ENCODE assay signal across 21 mouse cellular contexts in genomic region chr3:67280247-67280646, GRCm38 (mm10).
DNase-seq lines count a peak whose midpoint lies in the region; ATAC-seq and TF ChIP-seq lines count a peak whose summit lies in the region.
"Had no signal": no experiment of that assay in that cellular context is flagged by ENCODE, and none has a peak within 500 bp of the region (broad histone marks: within the 10 kb centered on the region; RNA-seq: fewer than 3 reads in every experiment).

No protein-coding gene starts in this region.

- H3K4me3 ChIP-seq in MEL (ENCODE audit: control insufficient read depth in 1 of 2, insufficient read depth in 1 of 2, low read depth in 2 of 2, low read length in 2 of 2): peak overlapping the region in 1 of 2 experiments; percentile 8; a peak in 1 of 4 replicates
- no peak overlapping the region for H3K4me3 ChIP-seq in liver, embryonic 14.5 days (ENCODE audit: insufficient read depth in 1 of 2, low read depth in 2 of 2, low read length in 2 of 2)
- no peak overlapping the region for H3K4me3 ChIP-seq in midbrain, embryonic 10.5 days
- H3K4me3 ChIP-seq: embryonic facial prominence, embryonic 13.5 days; forebrain, embryonic 12.5 days; heart, embryonic 10.5 days; hindbrain, embryonic 12.5 days had no signal

- H3K27me3 ChIP-seq in MEL (ENCODE audit: control insufficient read depth in 1 of 2, insufficient read depth in 2 of 2, low read length in 2 of 2): no peaks in the 10 kb centered on the region
- H3K27me3 ChIP-seq in liver, embryonic 14.5 days (ENCODE audit: control insufficient read depth, insufficient read depth, low read length): no peaks in the 10 kb centered on the region
- H3K27me3 ChIP-seq in midbrain, embryonic 10.5 days (ENCODE audit: low read depth, poor library complexity, severe bottlenecking): no peaks in the 10 kb centered on the region
- H3K27me3 ChIP-seq: embryonic facial prominence, embryonic 13.5 days; forebrain, embryonic 12.5 days; hindbrain, embryonic 12.5 days had no signal

- TF ChIP-seq RAD21 in MEL (IDR thresholded peaks at IDR 0.05; ENCODE audit: low read depth, low read length): no peak

- no peak overlapping the region for H3K9ac ChIP-seq in MEL (ENCODE audit: control insufficient read depth, low read depth, low read length, poor library complexity, severe bottlenecking)
- no peak overlapping the region for H3K9ac ChIP-seq in liver, embryonic 14.5 days (replicated peaks)
- H3K9ac ChIP-seq: embryonic facial prominence, embryonic 13.5 days; forebrain, embryonic 12.5 days; hindbrain, embryonic 12.5 days had no signal

- no peaks in the 10 kb centered on the region for H3K9me3 ChIP-seq in MEL (replicated peaks; ENCODE audit: insufficient read depth, low read length)
- no peaks in the 10 kb centered on the region for H3K9me3 ChIP-seq in liver, embryonic 14.5 days (ENCODE audit: control insufficient read depth, low read length)
- no peaks in the 10 kb centered on the region for H3K9me3 ChIP-seq in midbrain, embryonic 10.5 days (replicated peaks)
- H3K9me3 ChIP-seq: embryonic facial prominence, embryonic 13.5 days; forebrain, embryonic 12.5 days; heart, embryonic 10.5 days; hindbrain, embryonic 12.5 days had no signal

- H3K4me1 ChIP-seq in MEL (ENCODE audit: control insufficient read depth in 1 of 2, insufficient read depth in 2 of 2, low read length in 2 of 2): peaks cover 3 to 8% of the 10 kb centered on the region in 2 experiments
- H3K4me1 ChIP-seq in liver, embryonic 14.5 days (replicated peaks; ENCODE audit: control insufficient read depth in 2 of 2, insufficient read depth in 2 of 2, low read length in 1 of 2): no peaks in the 10 kb centered on the region; a peak in 1 of 4 replicates
- no peaks in the 10 kb centered on the region for H3K4me1 ChIP-seq in midbrain, embryonic 10.5 days
- H3K4me1 ChIP-seq: embryonic facial prominence, embryonic 13.5 days; forebrain, embryonic 12.5 days; heart, embryonic 10.5 days had no signal

- no peak for TF ChIP-seq CTCF in MEL (IDR thresholded peaks at IDR 0.05 in 2 of 3, conservative IDR thresholded peaks at IDR 0.05 in 1 of 3; ENCODE audit: control insufficient read depth in 1 of 3, insufficient read depth in 1 of 3, low read depth in 2 of 3, low read length in 3 of 3, poor library complexity in 1 of 3, severe bottlenecking in 1 of 3)
- TF ChIP-seq CTCF in liver, embryonic 14.5 days (IDR thresholded peaks at IDR 0.05; ENCODE audit: low read depth): no peak

- DNase-seq in MEL (ENCODE audit: low read depth, low spot score): peak; percentile 59
- peak; percentile 37 for DNase-seq in c-Kit-positive CD71-positive TER-119-negative erythroid progenitor cells, embryonic 14.5 days (ENCODE audit: low read depth)
- peak; percentile 24 to 42 (median 24) for DNase-seq in liver, embryonic 14.5 days (ENCODE audit: low read depth in 3 of 3, low spot score in 3 of 3)
- no peak for DNase-seq in midbrain, embryonic 10.5 days (ENCODE audit: low spot score)
- DNase-seq in urinary bladder, postnatal 14 days (ENCODE audit: low spot score): no peak
- DNase-seq in cerebellum, postnatal 36 days: no peak
- DNase-seq: adrenal gland, postnatal 10 days; cerebellum, adult 11 months; cerebellum, adult 8-10 months; cerebellum, postnatal 14 days; gastrocnemius, postnatal 10 days; heart, adult 18-20 months; heart, postnatal 10 days; heart, postnatal 4 days had no signal

- WGBS in liver, embryonic 14.5 days (ENCODE audit: insufficient replicate concordance): 27% methylated on average over 3 of the region's 3 CpGs
- 95% methylated on average over 3 of the region's 3 CpGs for WGBS in midbrain, embryonic 10.5 days

- no peak for TF ChIP-seq POLR2A in MEL (IDR thresholded peaks at IDR 0.05; ENCODE audit: control insufficient read depth in 1 of 2, insufficient read depth in 1 of 2, low read depth in 1 of 2, low read length in 2 of 2, poor library complexity in 1 of 2)

- peak; percentile 67 to 71 for TF ChIP-seq EP300 in MEL (IDR thresholded peaks at IDR 0.05; ENCODE audit: low read depth in 1 of 2, low read length in 2 of 2)
- TF ChIP-seq EP300 in liver, embryonic 14.5 days (IDR thresholded peaks at IDR 0.05; ENCODE audit: low read depth): 0 out of 2 replicates have a peak, but pooled peaks have one; percentile 22

- ATAC-seq in liver, embryonic 14.5 days (ENCODE audit: insufficient read depth): peak; percentile 86; the same call in 1 of the 2 replicates
- peak; percentile 54 for ATAC-seq in megakaryocyte progenitor cell, adult 5-6 weeks (replicated peaks; ENCODE audit: poor library complexity)
- ATAC-seq: forebrain, embryonic 16.5 days; hindbrain, embryonic 16.5 days had no signal

- no peak overlapping the region; the same call in 1 of the 2 replicates for H3K27ac ChIP-seq in MEL (ENCODE audit: control insufficient read depth, low read depth, low read length)
- no peak overlapping the region for H3K27ac ChIP-seq in liver, embryonic 14.5 days
- H3K27ac ChIP-seq in midbrain, embryonic 10.5 days (replicated peaks): no peak overlapping the region
- H3K27ac ChIP-seq: embryonic facial prominence, embryonic 13.5 days; forebrain, embryonic 12.5 days; heart, embryonic 10.5 days; hindbrain, embryonic 12.5 days had no signal

- no peaks in the 10 kb centered on the region for H3K79me2 ChIP-seq in MEL (ENCODE audit: control insufficient read depth, insufficient read depth, low read length, poor library complexity)

- H3K4me2 ChIP-seq in liver, embryonic 14.5 days (ENCODE audit: low read depth): peak overlapping the region; percentile 20; the same call in 1 of the 2 replicates
- H3K4me2 ChIP-seq: embryonic facial prominence, embryonic 13.5 days; forebrain, embryonic 12.5 days; hindbrain, embryonic 12.5 days had no signal

- H3K36me3 ChIP-seq in MEL (ENCODE audit: control insufficient read depth in 1 of 2, insufficient read depth in 2 of 2, low read length in 2 of 2): peaks cover 0 to 14% of the 10 kb centered on the region in 2 experiments; a peak in 2 of 4 replicates
- H3K36me3 ChIP-seq in liver, embryonic 14.5 days (replicated peaks; ENCODE audit: control insufficient read depth, insufficient read depth, low read depth): no peaks in the 10 kb centered on the region
- no peaks in the 10 kb centered on the region for H3K36me3 ChIP-seq in midbrain, embryonic 10.5 days
- H3K36me3 ChIP-seq: embryonic facial prominence, embryonic 13.5 days; forebrain, embryonic 12.5 days; heart, embryonic 10.5 days; hindbrain, embryonic 12.5 days had no signal

TF ChIP-seq in MEL, 35 proteins besides CTCF, POLR2A, EP300 and RAD21:
- TF ChIP-seq TBP (IDR thresholded peaks at IDR 0.05; ENCODE audit: low read depth, low read length) (no peak), ETS1 (IDR thresholded peaks at IDR 0.05; ENCODE audit: low read depth, low read length) (peak; percentile 43; the same call in 1 of the 2 replicates), GATA1 (IDR thresholded peaks at IDR 0.05; ENCODE audit: low read depth, low read length) (peak; percentile 90)
TF ChIP-seq in MEL: peak in this region for 2.

Comparison
In these comparisons a context has a peak if more than half of its experiments do, and no peak if none do; other contexts are left out.
1. DNase-seq: peak in MEL (single experiment), c-Kit-positive CD71-positive TER-119-negative erythroid progenitor cells, embryonic 14.5 days (single experiment) and liver, embryonic 14.5 days (3 of 3); none in midbrain, embryonic 10.5 days (single experiment), urinary bladder, postnatal 14 days (single experiment) and cerebellum, postnatal 36 days (0 of 2).